ENCODE assay signal across 32 mouse cellular contexts in genomic region chr13:98705501-98705900, GRCm38 (mm10). TPM values are rescaled to one million over a fixed set of nuclear protein-coding genes. Genes with fewer than 3 reads are reported as not detected.
"Had no signal": no experiment of that assay in that cellular context is flagged by ENCODE, and none has a peak within 500 bp of the region (broad histone marks: within the 10 kb centered on the region; RNA-seq: fewer than 3 reads in every experiment).

No protein-coding gene starts in this region.

- H3K9ac ChIP-seq: embryonic facial prominence, embryonic 12.5 days; embryonic facial prominence, embryonic 13.5 days; embryonic facial prominence, embryonic 15.5 days; forebrain, embryonic 12.5 days; forebrain, embryonic 13.5 days; forebrain, embryonic 15.5 days; forebrain, postnatal 0 days had no signal

- ATAC-seq: forebrain, embryonic 13.5 days; forebrain, embryonic 14.5 days; forebrain, embryonic 15.5 days; forebrain, embryonic 16.5 days; forebrain, postnatal 0 days had no signal

- H3K27ac ChIP-seq: embryonic facial prominence, embryonic 10.5 days; embryonic facial prominence, embryonic 12.5 days; embryonic facial prominence, embryonic 13.5 days; embryonic facial prominence, embryonic 15.5 days; forebrain, embryonic 10.5 days; forebrain, embryonic 12.5 days; forebrain, embryonic 13.5 days; forebrain, embryonic 15.5 days; gastrocnemius, adult 2 months had no signal

- H3K36me3 ChIP-seq: embryonic facial prominence, embryonic 10.5 days; embryonic facial prominence, embryonic 12.5 days; embryonic facial prominence, embryonic 13.5 days; embryonic facial prominence, embryonic 15.5 days; forebrain, embryonic 10.5 days; forebrain, embryonic 12.5 days; forebrain, embryonic 15.5 days had no signal

- H3K4me1 ChIP-seq: embryonic facial prominence, embryonic 12.5 days; embryonic facial prominence, embryonic 15.5 days; forebrain, embryonic 13.5 days; forebrain, embryonic 15.5 days had no signal

- DNase-seq: cerebellum, adult 18-20 months; cerebellum, adult 2 months; cerebellum, adult 8-10 months; cerebellum, adult 9-10 months; cerebellum, adult 9-11 months; cerebellum, postnatal 10 days; cerebellum, postnatal 14 days; cerebellum, postnatal 25 days; cerebellum, postnatal 36 days; embryo, embryonic 11 days; forebrain, postnatal 0 days; gastrocnemius, adult 2 months; gastrocnemius, postnatal 10 days; gastrocnemius, postnatal 14 days; gastrocnemius, postnatal 25 days; gastrocnemius, postnatal 36 days; heart, adult 18-20 months had no signal

- H3K4me3 ChIP-seq: embryonic facial prominence, embryonic 10.5 days; embryonic facial prominence, embryonic 12.5 days; embryonic facial prominence, embryonic 13.5 days; embryonic facial prominence, embryonic 15.5 days; erythroblast, embryonic 14.5 days; forebrain, embryonic 10.5 days; forebrain, embryonic 12.5 days; forebrain, embryonic 13.5 days; forebrain, embryonic 15.5 days; gastrocnemius, adult 2 months had no signal

- H3K9me3 ChIP-seq: embryonic facial prominence, embryonic 10.5 days; embryonic facial prominence, embryonic 13.5 days; embryonic facial prominence, embryonic 15.5 days; forebrain, embryonic 12.5 days; forebrain, embryonic 13.5 days; forebrain, embryonic 15.5 days had no signal

- H3K27me3 ChIP-seq: embryonic facial prominence, embryonic 12.5 days; embryonic facial prominence, embryonic 13.5 days; embryonic facial prominence, embryonic 15.5 days; forebrain, embryonic 12.5 days; forebrain, embryonic 13.5 days; forebrain, embryonic 15.5 days had no signal

- H3K4me2 ChIP-seq: embryonic facial prominence, embryonic 12.5 days; embryonic facial prominence, embryonic 13.5 days; embryonic facial prominence, embryonic 15.5 days; forebrain, embryonic 12.5 days; forebrain, embryonic 13.5 days; forebrain, embryonic 15.5 days had no signal

RNA-seq across cellular contexts. Expression of gene Tmem171, which starts 10.9 kb away (rescaled TPM):
- total RNA-seq: forebrain, postnatal 0 days; gastrocnemius, postnatal 4 days; granulocyte monocyte progenitor cell, adult 5-6 weeks had no signal
- polyA plus RNA-seq: cerebellum, adult 2 months; embryonic facial prominence, embryonic 10.5 days; embryonic facial prominence, embryonic 11.5 days; embryonic facial prominence, embryonic 12.5 days; erythroblast, embryonic 14.5 days; forebrain, embryonic 10.5 days; forebrain, embryonic 11.5 days; forebrain, embryonic 12.5 days; forebrain, embryonic 13.5 days; forebrain, embryonic 14.5 days; forebrain, embryonic 15.5 days; forebrain, embryonic 16.5 days; forebrain, postnatal 0 days had no signal
